Comparison of ENCODE assay signal across 22 mouse cellular contexts in genomic region chr16:30624640-30625039, GRCm38 (mm10). TPM values are rescaled to one million over a fixed set of nuclear protein-coding genes. Genes with fewer than 3 reads are reported as not detected.
DNase-seq lines count a peak whose midpoint lies in the region; TF ChIP-seq lines count a peak whose summit lies in the region.
"Had no signal": no experiment of that assay in that cellular context is flagged by ENCODE, and none has a peak within 500 bp of the region (broad histone marks: within the 10 kb centered on the region; RNA-seq: fewer than 3 reads in every experiment).

No protein-coding gene starts in this region.

- H3K4me3 ChIP-seq in thymus, adult 2 months (ENCODE audit: control insufficient read depth, insufficient read depth, low read length) = no peak overlapping the region
- no peak overlapping the region for H3K4me3 ChIP-seq in CH12.LX (replicated peaks in 1 of 3; ENCODE audit: low read depth in 2 of 3, low read length in 2 of 3, poor library complexity in 1 of 3)
- no peak overlapping the region for H3K4me3 ChIP-seq in embryonic facial prominence, embryonic 10.5 days
- H3K4me3 ChIP-seq: embryonic facial prominence, embryonic 12.5 days; forebrain, embryonic 13.5 days; forebrain, embryonic 15.5 days had no signal

- in situ Hi-C loops in CH12.LX (cut with MboI; ENCODE audit: low pct_ligation_motif_present, low pct_unique_long_range_greater_than_20kb, low sequenced_read_pairs) = no loop called here

- peak overlapping the region; percentile 10; the same call in 1 of the 2 replicates for H3K4me2 ChIP-seq in CH12.LX (ENCODE audit: insufficient read depth, low read depth, poor library complexity, severe bottlenecking)
- H3K4me2 ChIP-seq: embryonic facial prominence, embryonic 12.5 days; forebrain, embryonic 13.5 days; forebrain, embryonic 15.5 days had no signal

- peaks cover 10% of the 10 kb centered on the region for H3K4me1 ChIP-seq in thymus, adult 2 months (replicated peaks; ENCODE audit: control insufficient read depth, insufficient read depth, low read length)
- peaks cover 12 to 45% of the 10 kb centered on the region in 2 experiments for H3K4me1 ChIP-seq in CH12.LX (ENCODE audit: control insufficient read depth in 1 of 2, insufficient read depth in 2 of 2)
- peaks cover 14% of the 10 kb centered on the region for H3K4me1 ChIP-seq in embryonic facial prominence, embryonic 10.5 days
- H3K4me1 ChIP-seq: forebrain, embryonic 13.5 days; forebrain, embryonic 15.5 days had no signal

- TF ChIP-seq CTCF in thymus, adult 2 months (IDR thresholded peaks at IDR 0.05; ENCODE audit: borderline replicate concordance, control insufficient read depth, extremely low read depth, insufficient read depth, low read length, poor library complexity) = no peak
- TF ChIP-seq CTCF in CH12.LX (conservative IDR thresholded peaks at IDR 0.05 in 1 of 2, IDR thresholded peaks at IDR 0.05 in 1 of 2; ENCODE audit: low read depth in 2 of 2, low read length in 2 of 2) = no peak

- dilution Hi-C loops in CH12.LX (cut with MboI; ENCODE audit: extremely low pct_ligation_motif_present, extremely low pct_unique_long_range_greater_than_20kb, low sequenced_read_pairs) = no loop called here

- TF ChIP-seq RAD21 in CH12.LX (IDR thresholded peaks at IDR 0.05; ENCODE audit: low read depth, low read length) = no peak

- TF ChIP-seq EP300 in CH12.LX (IDR thresholded peaks at IDR 0.05; ENCODE audit: low read length) = peak; percentile 55; the same call in 1 of the 2 replicates

- no peaks in the 10 kb centered on the region for H3K79me2 ChIP-seq in CH12.LX (replicated peaks; ENCODE audit: control insufficient read depth, extremely low read depth, insufficient read depth, poor library complexity, severe bottlenecking)

- no peak for DNase-seq in thymus, adult 2 months
- DNase-seq in thymus, adult 18-20 months = no peak
- DNase-seq in A20 (ENCODE audit: low read depth, low spot score) = peak; percentile 31
- DNase-seq in CH12.LX (ENCODE audit: extremely low read depth) = peak; percentile 77
- DNase-seq in thymus, postnatal 14 days = peak; percentile 49
- no peak for DNase-seq in embryonic facial prominence, embryonic 10.5 days (ENCODE audit: low spot score)
- DNase-seq in MN1 (ENCODE audit: low spot score) = no peak
- DNase-seq in cerebellum, postnatal 4 days (ENCODE audit: low spot score in 2 of 2) = no peak
- DNase-seq: adrenal gland, adult 8-10 months; adrenal gland, postnatal 14 days; adrenal gland, postnatal 36 days; cerebellum, adult 11-12 months; cerebellum, adult 2 months; cerebellum, adult 9-10 months; cerebellum, postnatal 10 days; cerebellum, postnatal 25 days; embryo, embryonic 11 days; forebrain, postnatal 0 days had no signal

- no peaks in the 10 kb centered on the region for H3K36me3 ChIP-seq in thymus, adult 2 months (ENCODE audit: control insufficient read depth, insufficient read depth, low read length)
- H3K36me3 ChIP-seq in CH12.LX (replicated peaks in 1 of 2; ENCODE audit: control insufficient read depth in 1 of 2, insufficient read depth in 1 of 2, low read length in 1 of 2) = no peaks in the 10 kb centered on the region
- H3K36me3 ChIP-seq in embryonic facial prominence, embryonic 10.5 days (replicated peaks) = no peaks in the 10 kb centered on the region
- H3K36me3 ChIP-seq: embryonic facial prominence, embryonic 12.5 days; forebrain, embryonic 15.5 days had no signal

- H3K9ac ChIP-seq in CH12.LX (ENCODE audit: insufficient read depth, low read depth) = 0 out of 2 replicates have a peak overlapping the region, but pooled peaks have one; percentile 10
- H3K9ac ChIP-seq: embryonic facial prominence, embryonic 12.5 days; forebrain, embryonic 13.5 days; forebrain, embryonic 15.5 days; forebrain, postnatal 0 days had no signal

- TF ChIP-seq POLR2A in thymus, adult 2 months (IDR thresholded peaks at IDR 0.05; ENCODE audit: control insufficient read depth, extremely low read depth, insufficient read depth, low read length, poor library complexity) = no peak
- TF ChIP-seq POLR2A in CH12.LX (IDR thresholded peaks at IDR 0.05; ENCODE audit: low read depth, low read length) = peak; percentile 34; the same call in 1 of the 2 replicates

- H3K27ac ChIP-seq in thymus, adult 2 months (ENCODE audit: control insufficient read depth, insufficient read depth, low read length) = peak overlapping the region; percentile 46; the same call in 1 of the 2 replicates
- no peak overlapping the region; the same call in 1 of the 2 replicates for H3K27ac ChIP-seq in CH12.LX (ENCODE audit: insufficient read depth, low read depth)
- no peak overlapping the region for H3K27ac ChIP-seq in embryonic facial prominence, embryonic 10.5 days (replicated peaks)
- H3K27ac ChIP-seq: embryonic facial prominence, embryonic 12.5 days; forebrain, embryonic 13.5 days; forebrain, embryonic 15.5 days had no signal

- H3K27me3 ChIP-seq in thymus, adult 2 months (ENCODE audit: control insufficient read depth, insufficient read depth, low read length) = no peaks in the 10 kb centered on the region
- no peaks in the 10 kb centered on the region for H3K27me3 ChIP-seq in CH12.LX (replicated peaks)
- H3K27me3 ChIP-seq in embryonic facial prominence, embryonic 10.5 days (replicated peaks; ENCODE audit: low read depth, poor library complexity, severe bottlenecking) = 0 out of 2 replicates have a peak, but pooled peaks cover 6% of the 10 kb centered on the region
- H3K27me3 ChIP-seq: embryonic facial prominence, embryonic 12.5 days; forebrain, embryonic 13.5 days; forebrain, embryonic 15.5 days; Patski had no signal

- H3K9me3 ChIP-seq in CH12.LX (replicated peaks; ENCODE audit: low read length) = no peaks in the 10 kb centered on the region
- no peaks in the 10 kb centered on the region for H3K9me3 ChIP-seq in embryonic facial prominence, embryonic 10.5 days
- H3K9me3 ChIP-seq: embryonic facial prominence, embryonic 12.5 days; forebrain, embryonic 13.5 days; forebrain, embryonic 15.5 days had no signal

- 38% methylated on average over 2 of the region's 2 CpGs for WGBS in thymus, adult 2 months
- WGBS in embryonic facial prominence, embryonic 10.5 days = 72% methylated on average over 2 of the region's 2 CpGs

TF ChIP-seq in CH12.LX, 34 proteins besides CTCF, POLR2A, EP300 and RAD21:
- TF ChIP-seq ZMIZ1 (IDR thresholded peaks at IDR 0.05; ENCODE audit: low read depth, low read length) (no peak), ETS1 (conservative IDR thresholded peaks at IDR 0.05; ENCODE audit: low read depth, low read length) (peak; percentile 72), TCF12 (IDR thresholded peaks at IDR 0.05; ENCODE audit: low read depth, low read length) (peak; percentile 66; the same call in 1 of the 2 replicates), USF1 (IDR thresholded peaks at IDR 0.05; ENCODE audit: low read depth, low read length) (no peak), E2F4 (IDR thresholded peaks at IDR 0.05; ENCODE audit: insufficient replicate concordance, low read depth, low read length) (no peak), NELFE (IDR thresholded peaks at IDR 0.05; ENCODE audit: low read depth, low read length) (0 out of 2 replicates have a peak, but pooled peaks have one; percentile 31), MEF2A (IDR thresholded peaks at IDR 0.05; ENCODE audit: borderline replicate concordance, low read depth, low read length) (peak; percentile 60; the same call in 1 of the 2 replicates), CHD2 (IDR thresholded peaks at IDR 0.05; ENCODE audit: low read length) (no peak), MYC (IDR thresholded peaks at IDR 0.05; ENCODE audit: low read depth, low read length) (peak; percentile 46; the same call in 1 of the 2 replicates), HCFC1 (IDR thresholded peaks at IDR 0.05; ENCODE audit: low read depth, low read length) (peak; percentile 35)

RNA-seq across cellular contexts. Expression of gene Fam43a, which starts 25.1 kb away (rescaled TPM):
- polyA plus RNA-seq in thymus, adult 2 months (2012; rRNA removed) = 17.0 and 22.3 TPM in 2 replicates
- total RNA-seq in CH12.LX (2012; rRNA removed) (82.2 and 106 TPM in 2 replicates), CH12.LX (2014; rRNA removed) (77.1 and 82.1 TPM in 2 replicates)
- 106 and 121 TPM in 2 replicates for polyA plus RNA-seq in CH12.LX (2012; ENCODE audit: insufficient read length, low read depth)
- 23.2 and 24.1 TPM in 2 replicates for polyA plus RNA-seq in embryonic facial prominence, embryonic 10.5 days (2016; fragmentation: Nextera tagmentation; extraction: Ambion mirVana)

RNA-seq across cellular contexts. Expression of gene Lsg1, which starts 37.2 kb away (rescaled TPM):
- polyA plus RNA-seq in thymus, adult 2 months (2012; rRNA removed) = 17.4 and 20.0 TPM in 2 replicates
- 58.4 and 70.8 TPM in 2 replicates for total RNA-seq in CH12.LX (2012; rRNA removed)
- 94.7 and 106 TPM in 2 replicates for total RNA-seq in CH12.LX (2014; rRNA removed)
- 189 and 261 TPM in 2 replicates for polyA plus RNA-seq in CH12.LX (2012; ENCODE audit: insufficient read length, low read depth)
- polyA plus RNA-seq in embryonic facial prominence, embryonic 10.5 days (2016; fragmentation: Nextera tagmentation; extraction: Ambion mirVana) = 87.1 and 95.3 TPM in 2 replicates

Comparison
In these comparisons a context has a peak if more than half of its experiments do, and no peak if none do; other contexts are left out.
1. DNase-seq: peak in A20 (single experiment), CH12.LX (single experiment) and thymus, postnatal 14 days (single experiment); none in thymus, adult 2 months (single experiment), thymus, adult 18-20 months (0 of 2), embryonic facial prominence, embryonic 10.5 days (single experiment), MN1 (single experiment) and cerebellum, postnatal 4 days (0 of 2).